Mouse (Mus musculus): ENCODE results near the gene Kcnn3. TPM values are rescaled to one million over a fixed set of nuclear protein-coding genes. Genes with fewer than 3 reads are reported as not detected.

Gene Kcnn3
- polyA plus RNA-seq, 1 experiment = 0.02 TPM

DNA sequence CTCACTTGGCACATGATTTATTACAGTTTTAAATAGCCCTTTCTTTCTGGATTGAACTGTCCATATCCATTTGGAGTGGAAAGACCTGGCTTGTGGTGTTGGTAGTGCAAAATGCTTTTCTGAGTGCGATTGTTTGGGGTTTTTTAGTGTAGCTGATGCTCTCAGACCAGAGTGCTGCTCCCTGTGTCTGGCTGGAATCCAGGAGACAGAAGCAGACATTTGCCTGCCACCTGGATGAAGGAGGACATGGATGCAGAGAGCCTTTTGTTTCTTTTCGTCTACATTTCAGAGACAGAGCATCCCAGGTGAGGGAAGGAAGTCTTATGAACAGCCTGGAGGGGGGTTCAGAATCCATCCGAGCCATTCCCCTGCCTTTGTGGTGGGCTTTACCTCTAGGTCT lies 71.5 kb downstream of the Kcnn3 start:
- Histone ChIP-seq H3K9me3 (ENCODE audit: control insufficient read depth, low read length) (no peaks in the 10 kb centered on the region), H3K27me3 (ENCODE audit: control insufficient read depth) (peaks cover 6% of the 10 kb centered on the region), H3K4me3 (replicated peaks) (no peak overlapping the region), H3K4me1 (ENCODE audit: control insufficient read depth) (no peaks in the 10 kb centered on the region), H3K36me3 (ENCODE audit: control insufficient read depth) (no peaks in the 10 kb centered on the region)
- TF ChIP-seq TAL1 (IDR thresholded peaks at IDR 0.05; ENCODE audit: low read length) (no peak), GATA1 (IDR thresholded peaks at IDR 0.05; ENCODE audit: low read length) (no peak)

DNA sequence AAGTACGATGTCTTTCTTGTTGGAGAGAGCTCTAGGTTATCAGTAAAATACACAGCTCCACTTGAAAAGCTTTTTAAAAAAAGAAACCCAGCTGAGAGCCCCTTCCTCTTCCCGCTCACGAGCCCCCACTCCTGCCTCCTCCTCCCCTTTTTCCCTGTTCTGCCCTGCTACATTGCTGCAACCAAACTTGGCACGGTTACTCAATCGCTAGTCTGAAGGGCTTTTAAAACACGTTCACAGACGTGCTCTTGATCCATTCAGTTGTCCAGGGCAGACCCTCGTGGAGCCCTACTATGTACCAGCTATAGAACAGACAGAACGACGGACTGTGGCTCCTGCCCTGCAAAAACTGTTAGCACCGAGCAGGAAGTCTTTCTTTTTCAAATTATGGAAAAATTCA lies 72.8 kb downstream of the Kcnn3 start:
- TF ChIP-seq TAL1 (IDR thresholded peaks at IDR 0.05; ENCODE audit: low read length) (no peak), GATA1 (IDR thresholded peaks at IDR 0.05; ENCODE audit: low read length) (no peak)
- peaks cover 6% of the 10 kb centered on the region for H3K27me3 ChIP-seq (ENCODE audit: control insufficient read depth)
- H3K9me3 ChIP-seq (ENCODE audit: control insufficient read depth, low read length) = no peaks in the 10 kb centered on the region
- H3K4me1 ChIP-seq (ENCODE audit: control insufficient read depth) = no peaks in the 10 kb centered on the region
- H3K36me3 ChIP-seq (ENCODE audit: control insufficient read depth) = no peaks in the 10 kb centered on the region
- no peak overlapping the region for H3K4me3 ChIP-seq (replicated peaks)

DNA sequence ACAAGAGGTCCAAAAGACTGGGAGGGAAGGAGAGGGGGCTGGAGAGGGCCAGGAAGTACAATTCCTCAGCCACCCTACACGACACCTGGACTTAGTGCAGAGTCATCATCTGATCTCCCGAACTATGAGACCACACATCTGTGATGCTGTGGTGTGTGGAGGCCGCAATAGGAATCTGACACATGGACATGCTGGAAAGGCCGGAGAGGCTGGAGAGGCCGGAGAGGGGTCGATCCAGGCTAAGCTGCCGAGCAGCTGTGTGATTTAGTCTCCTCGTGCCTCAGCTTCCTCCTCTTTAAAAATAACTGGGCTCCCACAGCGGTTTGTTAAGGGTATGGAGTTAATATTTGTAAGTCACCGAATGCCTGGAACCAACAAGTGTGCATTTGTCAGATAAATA lies 73.6 kb downstream of the Kcnn3 start:
- Histone ChIP-seq H3K36me3 (ENCODE audit: control insufficient read depth) (no peaks in the 10 kb centered on the region), H3K4me3 (replicated peaks) (no peak overlapping the region), H3K4me1 (ENCODE audit: control insufficient read depth) (no peaks in the 10 kb centered on the region), H3K9me3 (ENCODE audit: control insufficient read depth, low read length) (0 out of 2 replicates have a peak, but pooled peaks cover under 1% of the 10 kb centered on the region), H3K27me3 (ENCODE audit: control insufficient read depth) (peaks cover 6% of the 10 kb centered on the region)
- TF ChIP-seq GATA1 (IDR thresholded peaks at IDR 0.05; ENCODE audit: low read length) (no peak), TAL1 (IDR thresholded peaks at IDR 0.05; ENCODE audit: low read length) (no peak)

DNA sequence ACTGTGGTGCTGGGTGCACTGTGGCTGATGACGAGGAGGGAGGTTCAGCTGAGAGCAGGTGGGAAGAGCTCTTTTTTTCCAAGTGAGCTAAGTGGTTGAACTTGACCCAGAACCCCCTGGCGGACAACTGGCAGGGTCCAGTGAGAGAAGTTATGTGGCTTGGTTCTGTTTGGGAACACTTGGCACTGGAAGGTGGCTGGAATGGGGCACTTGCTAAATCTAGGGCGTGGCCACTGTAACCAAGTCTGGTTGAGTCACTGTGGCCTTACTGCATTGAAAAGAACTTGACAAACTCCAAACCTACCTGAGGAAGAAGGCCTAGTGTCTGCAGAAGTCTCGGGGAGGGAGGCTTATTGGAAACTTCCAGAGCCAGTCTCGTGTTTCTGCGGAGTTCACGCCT lies 78.4 kb downstream of the Kcnn3 start:
- Histone ChIP-seq H3K4me3 (replicated peaks) (no peak overlapping the region), H3K27me3 (ENCODE audit: control insufficient read depth) (no peaks in the 10 kb centered on the region), H3K4me1 (ENCODE audit: control insufficient read depth) (no peaks in the 10 kb centered on the region), H3K36me3 (ENCODE audit: control insufficient read depth) (no peaks in the 10 kb centered on the region), H3K9me3 (ENCODE audit: control insufficient read depth, low read length) (peaks cover 12% of the 10 kb centered on the region)
- TF ChIP-seq GATA1 (IDR thresholded peaks at IDR 0.05; ENCODE audit: low read length) (no peak), TAL1 (IDR thresholded peaks at IDR 0.05; ENCODE audit: low read length) (no peak)

DNA sequence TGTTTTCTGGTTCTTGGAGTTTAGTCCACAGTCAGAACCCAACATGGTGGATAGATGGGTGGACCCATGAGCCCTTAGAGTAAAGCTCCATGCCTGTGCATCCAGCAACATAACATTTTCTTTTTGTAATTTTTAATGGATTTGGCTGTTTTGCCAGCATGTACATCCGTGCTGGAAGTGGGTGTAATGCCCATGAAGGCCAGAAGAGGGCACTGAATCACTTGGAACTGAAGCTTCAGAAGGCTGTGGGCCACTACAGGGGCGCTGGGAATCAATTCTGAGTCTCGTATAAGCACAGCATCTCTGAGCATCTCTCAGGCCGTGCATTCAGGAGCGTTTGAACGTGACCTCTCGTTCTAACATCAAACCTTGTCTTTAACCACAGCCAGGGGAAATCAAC lies 79.0 kb downstream of the Kcnn3 start:
- TF ChIP-seq GATA1 (IDR thresholded peaks at IDR 0.05; ENCODE audit: low read length) (no peak), TAL1 (IDR thresholded peaks at IDR 0.05; ENCODE audit: low read length) (no peak)
- Histone ChIP-seq H3K4me3 (replicated peaks) (no peak overlapping the region), H3K4me1 (ENCODE audit: control insufficient read depth) (no peaks in the 10 kb centered on the region), H3K27me3 (ENCODE audit: control insufficient read depth) (no peaks in the 10 kb centered on the region), H3K36me3 (ENCODE audit: control insufficient read depth) (no peaks in the 10 kb centered on the region), H3K9me3 (ENCODE audit: control insufficient read depth, low read length) (peaks cover 12% of the 10 kb centered on the region)

DNA sequence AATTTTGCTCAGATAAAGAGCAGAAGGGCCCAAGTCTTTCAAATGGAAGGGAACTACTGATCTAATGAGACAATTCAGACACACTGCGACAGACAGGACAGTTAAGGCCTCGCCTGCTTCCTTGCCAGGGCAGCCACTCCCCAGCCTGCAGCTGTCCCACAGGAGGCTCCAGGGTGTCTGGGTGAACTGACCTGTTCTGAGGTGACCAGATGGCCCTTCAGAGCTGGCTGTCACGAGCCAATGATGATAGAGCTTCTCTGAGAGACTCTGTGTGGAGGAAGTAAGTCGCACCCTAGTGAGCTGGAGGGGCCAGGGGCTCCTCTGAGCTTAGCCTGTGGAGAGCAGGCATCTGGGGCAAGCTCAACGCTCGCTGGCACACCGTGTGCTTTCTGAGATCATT lies 81.1 kb downstream of the Kcnn3 start:
- TF ChIP-seq GATA1 (IDR thresholded peaks at IDR 0.05; ENCODE audit: low read length) (no peak), TAL1 (IDR thresholded peaks at IDR 0.05; ENCODE audit: low read length) (no peak)

DNA sequence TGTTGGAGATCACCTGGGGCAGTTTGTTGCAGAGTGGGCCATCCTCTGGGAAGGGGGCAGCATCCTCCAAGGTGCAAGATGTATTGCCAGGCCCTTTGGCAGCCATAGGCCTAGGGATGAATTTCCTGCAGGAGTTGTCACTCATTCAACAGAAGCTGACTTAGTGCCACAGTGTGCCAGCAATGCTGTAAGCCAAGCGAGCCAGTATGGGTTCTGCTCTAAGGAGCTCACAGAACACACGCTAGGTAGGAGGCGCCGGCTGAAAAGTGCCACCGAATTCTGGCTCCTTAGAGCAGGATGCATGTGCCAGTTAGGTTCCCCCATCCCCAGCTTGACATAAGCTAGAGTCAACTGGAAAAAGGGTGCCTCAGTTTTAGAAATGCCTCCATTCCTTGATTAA lies 83.3 kb downstream of the Kcnn3 start:
- peaks cover 12% of the 10 kb centered on the region for H3K9me3 ChIP-seq (ENCODE audit: control insufficient read depth, low read length)
- H3K36me3 ChIP-seq (ENCODE audit: control insufficient read depth) = no peaks in the 10 kb centered on the region
- no peak overlapping the region for H3K4me3 ChIP-seq (replicated peaks)
- no peak for TF ChIP-seq TAL1 (IDR thresholded peaks at IDR 0.05; ENCODE audit: low read length)
- no peak for TF ChIP-seq GATA1 (IDR thresholded peaks at IDR 0.05; ENCODE audit: low read length)
- H3K27me3 ChIP-seq (ENCODE audit: control insufficient read depth) = no peaks in the 10 kb centered on the region
- H3K4me1 ChIP-seq (ENCODE audit: control insufficient read depth) = no peaks in the 10 kb centered on the region

More for the DNA sequence above, 81.1 kb downstream of the Kcnn3 start:
- H3K4me3 ChIP-seq (replicated peaks) = no peak overlapping the region
- H3K4me1 ChIP-seq (ENCODE audit: control insufficient read depth) = no peaks in the 10 kb centered on the region
- H3K27me3 ChIP-seq (ENCODE audit: control insufficient read depth) = no peaks in the 10 kb centered on the region
- peaks cover 12% of the 10 kb centered on the region for H3K9me3 ChIP-seq (ENCODE audit: control insufficient read depth, low read length)
- H3K36me3 ChIP-seq (ENCODE audit: control insufficient read depth) = no peaks in the 10 kb centered on the region

DNA sequence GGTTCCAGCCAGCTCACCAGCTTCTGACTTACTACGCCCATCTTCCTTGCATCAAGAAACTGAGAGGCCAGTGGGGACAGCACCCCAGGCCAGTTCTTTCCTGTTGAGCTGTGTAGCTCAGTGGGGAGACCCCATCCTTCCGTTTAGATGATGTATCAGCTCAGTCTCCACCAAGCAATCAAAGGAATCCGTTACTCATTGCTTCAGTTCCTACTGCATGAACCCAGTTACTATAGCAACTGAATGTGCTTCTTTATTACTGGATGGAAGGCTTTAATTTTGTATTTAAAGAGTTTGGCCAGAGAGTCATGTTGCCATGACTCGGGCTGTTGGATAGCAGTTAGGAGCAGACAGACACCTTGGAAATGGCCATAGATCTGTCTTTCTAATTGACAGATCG lies 85.3 kb downstream of the Kcnn3 start:
- Histone ChIP-seq H3K36me3 (ENCODE audit: control insufficient read depth) (no peaks in the 10 kb centered on the region), H3K4me1 (ENCODE audit: control insufficient read depth) (no peaks in the 10 kb centered on the region), H3K27me3 (ENCODE audit: control insufficient read depth) (no peaks in the 10 kb centered on the region), H3K9me3 (ENCODE audit: control insufficient read depth, low read length) (no peaks in the 10 kb centered on the region), H3K4me3 (replicated peaks) (no peak overlapping the region)
- TF ChIP-seq GATA1 (IDR thresholded peaks at IDR 0.05; ENCODE audit: low read length) = no peak

DNA sequence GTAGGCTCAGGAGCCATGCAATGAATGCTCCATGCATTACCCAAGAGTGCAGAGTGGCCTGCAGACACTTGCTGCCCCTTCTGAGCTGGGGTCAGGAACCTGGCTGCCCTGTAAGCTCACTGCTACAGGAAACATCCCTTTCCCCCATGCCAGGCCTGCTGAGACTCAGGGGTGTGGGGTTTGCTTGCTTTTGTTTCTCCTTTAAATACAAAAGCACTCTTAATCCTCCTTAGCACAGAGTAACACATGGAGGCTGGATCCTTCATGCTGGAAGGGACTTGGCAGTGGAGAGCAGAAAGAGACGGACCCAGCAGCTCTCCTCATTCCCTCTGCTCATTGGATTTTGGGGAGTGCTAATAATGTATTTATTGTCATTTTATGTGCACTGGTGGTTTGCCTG lies 87.4 kb downstream of the Kcnn3 start:
- Histone ChIP-seq H3K27me3 (ENCODE audit: control insufficient read depth) (peaks cover 2% of the 10 kb centered on the region; the same call in 1 of the 2 replicates), H3K9me3 (ENCODE audit: control insufficient read depth, low read length) (no peaks in the 10 kb centered on the region), H3K36me3 (ENCODE audit: control insufficient read depth) (no peaks in the 10 kb centered on the region), H3K4me3 (replicated peaks) (no peak overlapping the region), H3K4me1 (ENCODE audit: control insufficient read depth) (no peaks in the 10 kb centered on the region)
- TF ChIP-seq GATA1 (IDR thresholded peaks at IDR 0.05; ENCODE audit: low read length) (no peak), TAL1 (IDR thresholded peaks at IDR 0.05; ENCODE audit: low read length) (no peak)

DNA sequence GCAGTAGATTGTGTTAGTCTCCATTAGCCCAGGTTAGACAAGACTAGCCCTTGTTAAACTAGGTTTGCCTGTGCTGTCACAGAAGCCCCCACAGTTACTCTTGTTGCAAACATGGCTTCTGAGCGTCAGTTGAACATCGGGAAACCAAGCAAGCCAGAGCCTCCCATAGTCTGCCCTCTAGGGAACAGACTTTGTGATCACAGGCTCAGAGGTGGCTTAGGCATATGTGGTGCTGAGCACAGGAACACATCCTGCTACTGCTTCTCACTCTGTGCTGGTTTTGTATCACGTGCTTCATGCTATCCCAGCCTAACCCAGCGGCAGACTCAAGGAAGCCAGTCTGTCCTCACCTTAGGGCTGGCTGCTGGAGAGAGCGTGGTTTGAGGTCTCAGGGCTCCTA lies 92.1 kb downstream of the Kcnn3 start:
- Histone ChIP-seq H3K9me3 (ENCODE audit: control insufficient read depth, low read length) (no peaks in the 10 kb centered on the region), H3K27me3 (ENCODE audit: control insufficient read depth) (peaks cover 2% of the 10 kb centered on the region; the same call in 1 of the 2 replicates), H3K4me1 (ENCODE audit: control insufficient read depth) (no peaks in the 10 kb centered on the region), H3K36me3 (ENCODE audit: control insufficient read depth) (no peaks in the 10 kb centered on the region), H3K4me3 (replicated peaks) (no peak overlapping the region)
- TF ChIP-seq TAL1 (IDR thresholded peaks at IDR 0.05; ENCODE audit: low read length) = no peak
- no peak for TF ChIP-seq GATA1 (IDR thresholded peaks at IDR 0.05; ENCODE audit: low read length)

All from erythroblast, embryonic 14.5 days (primary cell).